Mouse (Mus musculus) lung, adult 2 months (tissue): Measurements from ENCODE around the gene A530016L24Rik.

Experiments used
- CTCF ChIP-seq: fragments of 200-500 bp; IDR thresholded peaks from 2 replicates; pipeline ENCODE4 v1.5.1; 2011; ENCODE audit warnings: mild to moderate bottlenecking, low read length, control low read depth; ENCODE audit not compliant: insufficient read depth
- POLR2A ChIP-seq: fragments of 200-500 bp; IDR thresholded peaks from 2 replicates; pipeline ENCODE4 v1.6.1; 2011; ENCODE audit warnings: low read depth, mild to moderate bottlenecking, control low read depth, low read length, borderline replicate concordance; ENCODE audit errors: extremely low read depth

DNA sequence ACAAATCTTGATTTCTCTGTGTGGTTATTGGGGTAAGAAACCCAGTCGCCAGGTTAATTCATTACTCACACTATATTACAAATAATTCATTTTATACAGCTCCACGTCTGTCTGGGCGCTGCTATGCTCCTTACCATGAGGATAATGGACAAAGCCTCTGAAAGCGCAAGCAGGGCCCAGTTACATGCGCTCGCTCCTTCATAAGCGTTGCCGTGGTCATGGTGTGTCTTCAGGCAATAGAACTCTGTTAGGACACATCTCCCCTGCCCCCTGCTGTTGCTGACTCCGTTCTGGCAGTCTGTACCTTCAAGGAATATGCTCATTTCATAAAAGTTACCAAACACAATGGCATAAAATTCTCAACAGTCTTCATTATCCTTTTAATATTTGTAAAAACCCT, 37.4 kb upstream of the A530016L24Rik start:
- TF ChIP-seq POLR2A, result no peak
- TF ChIP-seq CTCF, result no peak
